Mouse (Mus musculus): ENCODE data around the gene Ktn1.

Ktn1 gene

DNA sequence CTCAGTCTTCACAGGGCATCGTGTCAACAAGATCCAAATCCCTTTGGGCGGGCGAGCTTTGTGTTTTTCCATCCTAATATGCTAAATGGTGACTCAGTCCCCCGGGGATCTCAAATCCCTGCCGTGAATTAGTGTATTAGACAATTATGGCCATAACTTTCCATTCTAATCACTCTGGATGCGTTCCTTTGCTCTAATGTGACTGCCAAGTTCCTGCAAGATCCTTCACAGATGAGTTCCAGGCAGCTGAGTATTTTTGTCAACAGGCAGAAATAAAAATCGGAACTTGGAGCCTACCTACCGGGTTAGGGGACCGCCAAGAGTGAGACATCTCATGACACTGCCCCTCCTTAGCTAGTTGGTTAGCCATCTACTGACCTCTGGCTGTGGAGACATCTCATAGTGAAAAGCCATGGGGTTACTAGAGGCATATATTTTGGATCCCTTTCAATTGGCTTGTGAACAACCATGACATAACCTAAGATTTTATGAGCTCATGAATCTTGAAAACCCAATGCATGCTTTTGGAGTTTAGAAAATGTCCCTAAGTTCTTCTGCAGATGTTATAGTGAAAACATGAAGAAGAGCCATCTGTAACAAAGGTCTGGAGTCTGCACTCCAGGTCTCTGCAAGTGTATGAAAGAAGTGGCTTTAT lies 108.3 kb downstream of the Ktn1 start:
- no peak for DNase-seq

DNA sequence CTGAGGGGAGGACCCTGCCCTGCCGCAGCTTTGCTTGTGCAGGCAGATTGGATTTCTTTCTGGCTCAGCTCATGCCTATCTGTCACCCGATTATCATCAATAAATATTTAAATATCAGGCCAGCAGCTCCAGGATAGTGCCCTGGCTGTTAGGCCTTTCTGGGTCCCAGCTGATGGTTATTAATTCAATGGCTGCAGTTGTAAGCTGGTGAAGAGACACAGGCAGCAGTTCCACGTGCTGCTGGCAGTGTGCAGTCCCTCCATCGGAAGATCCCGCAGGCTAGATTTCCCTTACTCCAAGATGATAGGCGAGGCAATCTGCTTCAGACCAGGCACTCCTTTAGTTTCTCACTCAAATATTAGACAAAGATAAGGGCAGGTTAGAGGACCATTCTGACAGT lies 116.9 kb downstream of the Ktn1 start:
- DNase-seq = no peak

- DNase-seq = no peak
These were observed 117.5 kb downstream of the Ktn1 start for GRCm38 (mm10) chr14:47765796-47766195.

- DNase-seq = no peak
These were observed 118.1 kb downstream of the Ktn1 start for GRCm38 (mm10) chr14:47766373-47766772.

GRCm38 (mm10) chr14:47771496-47771895 lies 123.2 kb downstream of the Ktn1 start:
- no peak for DNase-seq

- DNase-seq = no peak
These were observed 127.3 kb downstream of the Ktn1 start for GRCm38 (mm10) chr14:47775543-47775942.

DNA sequence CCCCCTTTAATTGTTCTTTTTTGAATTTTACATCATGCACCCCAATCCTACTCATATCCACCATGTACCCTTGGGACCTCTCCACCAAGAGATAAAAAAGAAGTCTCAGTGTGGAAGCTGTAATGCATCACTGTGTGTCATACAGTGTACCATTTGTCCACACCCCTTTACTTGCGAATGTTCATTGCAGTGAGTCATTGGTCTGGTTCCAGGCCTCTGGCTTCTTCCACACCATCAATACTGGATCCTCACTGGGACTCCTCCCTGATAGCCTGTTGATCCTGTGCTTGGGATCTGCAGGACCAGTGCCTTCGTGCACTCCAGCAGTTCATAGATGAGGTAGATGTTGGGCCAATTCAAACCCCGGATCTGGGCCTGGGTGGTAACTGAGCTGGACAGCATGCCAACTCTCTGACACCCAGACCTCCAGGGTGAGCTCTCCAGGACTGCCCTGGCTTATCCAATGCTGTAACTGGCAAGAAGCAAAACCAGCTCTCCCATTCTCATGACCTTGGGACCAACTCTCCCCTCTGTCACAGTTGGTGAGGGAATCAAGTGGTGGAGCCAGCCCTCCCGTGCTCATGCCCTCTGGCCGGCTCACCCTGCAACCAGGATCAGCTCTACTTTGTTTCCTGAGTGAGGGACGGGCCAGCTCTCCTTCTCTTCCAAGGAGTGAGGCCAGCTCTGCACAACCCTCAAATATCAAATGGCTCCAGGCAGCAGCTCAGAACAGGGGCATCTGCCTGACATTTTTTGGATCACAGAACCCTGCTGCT lies 128.2 kb downstream of the Ktn1 start:
- DNase-seq = no peak

DNA sequence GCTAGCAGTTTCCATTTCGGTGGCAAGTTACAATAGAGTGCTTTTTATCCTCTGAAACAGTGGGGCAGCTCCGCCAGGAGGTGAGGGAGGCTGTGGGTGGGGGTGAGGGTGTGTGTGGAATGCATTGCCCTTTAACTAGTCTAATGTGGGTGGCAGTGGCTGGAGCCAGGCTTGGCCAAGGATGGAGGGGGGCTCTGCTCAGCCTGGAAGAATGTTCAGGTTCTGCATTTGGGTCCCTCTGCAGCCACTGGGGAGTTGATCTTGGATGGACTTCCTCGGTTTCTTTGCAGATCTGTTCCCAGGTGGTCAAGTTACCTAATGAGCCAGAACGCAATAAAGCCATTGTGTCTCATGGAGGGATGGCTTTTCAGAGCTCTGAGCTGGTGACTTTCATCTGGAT lies 137.9 kb downstream of the Ktn1 start:
- no peak for DNase-seq

All from right cerebral cortex, adult 18-20 months (tissue).